Mouse (Mus musculus) G1E (cell line): ENCODE measurements around the gene Btbd2. TPM values are rescaled to one million over a fixed set of nuclear protein-coding genes. Genes with fewer than 3 reads are reported as not detected.

Source experiments
- ATAC-seq: 2 replicates; pipeline ENCODE4 v1.8.0; 2016; ENCODE audit warnings: mild to moderate bottlenecking; ENCODE audit not compliant: insufficient number of reproducible peaks, poor library complexity, low FRiP score, severe bottlenecking; ENCODE audit errors: extremely low read depth
- DNase-seq: peaks from one replicate; pipeline ENCODE4 v3.0.0; 2012; ENCODE audit warnings: low spot score
- H3K27me3 ChIP-seq: 2 replicates; pipeline ENCODE4 v1.6.1; 2012; ENCODE audit warnings: mild to moderate bottlenecking, low read length, inconsistent platforms; ENCODE audit not compliant: insufficient read depth
- H3K36me3 ChIP-seq: replicated peaks from 2 replicates; pipeline ENCODE3; 2012; ENCODE audit warnings: mild to moderate bottlenecking, inconsistent platforms
- H3K4me1 ChIP-seq: 2 replicates; pipeline ENCODE4 v1.6.1; 2012; ENCODE audit warnings: low read depth, low read length, inconsistent platforms, mixed read lengths; ENCODE audit not compliant: insufficient read depth
- H3K4me3 ChIP-seq: 2 replicates; pipeline ENCODE4 v1.5.1; 2012; ENCODE audit warnings: low read depth, mild to moderate bottlenecking, inconsistent platforms, low read length, moderate library complexity, mixed read lengths
- H3K9me3 ChIP-seq: replicated peaks from 2 replicates; pipeline ENCODE4 v1.6.1; 2012; ENCODE audit warnings: inconsistent platforms
- CTCF ChIP-seq: IDR thresholded peaks from 2 replicates; pipeline ENCODE4 v1.5.1; 2012; ENCODE audit warnings: low read depth, low read length, inconsistent platforms, mixed read lengths
- GATA1 ChIP-seq: IDR thresholded peaks from 2 replicates; pipeline ENCODE4 v1.6.1; 2012; ENCODE audit warnings: borderline replicate concordance, low read length, inconsistent platforms, mixed read lengths
- GATA2 ChIP-seq: IDR thresholded peaks from 2 replicates; pipeline ENCODE4 v1.6.1; 2012; ENCODE audit warnings: low read depth, low read length, inconsistent platforms, borderline replicate concordance
- POLR2AphosphoS5 ChIP-seq: IDR thresholded peaks from 2 replicates; pipeline ENCODE4 v1.6.1; 2012; ENCODE audit warnings: low read depth, low read length, inconsistent platforms; ENCODE audit not compliant: insufficient replicate concordance
- TAL1 ChIP-seq: conservative IDR thresholded peaks from 2 replicates; pipeline ENCODE4 v1.6.1; 2012; ENCODE audit warnings: low read depth, low read length, inconsistent platforms, mixed read lengths
- polyA plus RNA-seq: library from polyadenylated mRNA; stranded (reverse); fragments of >175 nt; gene quantifications from 2 replicates; pipeline ENCODE4 v1.2.3, GENCODE M21; 2012
- total RNA-seq, 2 experiments: library from RNA; stranded (forward) in 1 of 2; stranded (reverse) in 1 of 2; fragments of 200-1000 nt in 1 of 2; fragments of >200 nt in 1 of 2; fragmentation: Nextera tagmentation in 1 of 2; gene quantifications; 2 replicates each; pipeline ENCODE4 v1.2.3; 2014 to 2017

The Btbd2 gene
- total and polyA plus RNA-seq, 3 experiments = 19.2 to 102 (median 19.7) TPM

DNA sequence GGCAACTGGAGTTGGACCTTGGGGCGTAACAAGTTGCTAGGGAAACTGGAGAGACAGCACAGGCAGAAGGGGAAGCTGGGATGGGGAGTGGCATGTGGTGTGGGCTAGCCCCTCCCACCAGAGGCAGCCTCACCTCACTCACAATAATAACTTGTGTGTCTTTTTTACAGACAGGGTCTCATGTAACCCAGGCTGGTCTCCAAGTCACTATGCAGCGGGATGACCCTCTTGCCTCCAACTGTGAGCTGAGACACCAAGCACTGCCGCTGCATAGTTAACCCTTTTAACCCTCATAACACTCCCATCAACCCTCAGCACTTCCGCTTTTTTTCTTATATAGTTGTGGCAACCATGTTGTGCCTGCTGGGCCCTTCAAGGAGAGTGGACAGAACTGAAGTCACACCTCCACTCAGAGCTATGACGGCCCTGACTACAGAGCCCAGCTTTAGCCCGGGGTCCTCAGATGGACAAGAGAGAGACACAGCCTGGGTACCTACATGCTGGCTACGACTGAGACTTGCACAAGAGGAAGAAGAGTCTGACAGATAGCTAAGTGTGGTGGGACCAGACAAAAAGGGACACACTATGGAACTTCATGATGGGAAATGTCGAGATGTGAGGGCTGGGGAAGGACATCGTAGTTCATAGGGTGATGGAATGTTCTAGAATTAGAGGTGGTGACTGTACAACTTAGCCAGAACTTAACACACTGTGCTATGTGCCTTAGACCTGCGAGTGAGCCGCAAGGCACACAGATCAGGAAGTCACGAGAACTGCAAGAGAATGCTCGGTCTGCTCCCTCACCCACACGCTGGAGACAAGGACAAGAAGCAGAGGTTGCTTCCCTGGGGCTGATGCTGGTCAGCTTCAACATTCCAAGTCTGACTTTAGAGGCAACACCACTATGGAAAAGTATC is 35.6 kb upstream of the Btbd2 start:
- TF ChIP-seq GATA2 = no peak
- TF ChIP-seq POLR2AphosphoS5 = no peak
- TF ChIP-seq GATA1 = no peak
- no peak for TF ChIP-seq CTCF
- no peak for TF ChIP-seq TAL1
- H3K9me3 ChIP-seq = no peaks in the 10 kb centered on the region
- ATAC-seq (peak; percentile 17; the same call in 1 of the 2 replicates), DNase-seq (no peak)
- H3K4me1 ChIP-seq = peaks cover 82% of the 10 kb centered on the region
- no peaks in the 10 kb centered on the region for H3K27me3 ChIP-seq
- peaks cover 94% of the 10 kb centered on the region for H3K36me3 ChIP-seq
- peak overlapping the region; percentile 40; the same call in 1 of the 2 replicates for H3K4me3 ChIP-seq

DNA sequence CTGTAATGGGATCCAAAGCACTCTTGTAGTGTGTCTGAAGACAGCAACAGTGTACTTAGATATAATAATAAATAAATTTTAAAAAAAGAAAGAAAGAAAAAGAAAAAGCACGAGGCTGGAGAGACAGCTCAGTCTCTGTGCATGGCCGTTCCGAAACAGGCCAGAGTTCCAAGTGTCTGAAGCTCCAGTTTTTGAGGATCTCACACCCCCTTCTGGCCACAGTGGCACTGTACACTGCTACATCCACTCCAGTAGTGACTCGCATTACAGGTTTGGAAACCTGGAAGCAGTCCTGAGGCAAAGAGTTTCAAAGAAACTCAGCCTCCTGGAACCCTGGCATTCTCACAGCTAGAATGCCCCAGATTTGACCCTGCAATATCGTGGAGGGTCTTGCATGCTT is 31.0 kb upstream of the Btbd2 start:
- no peaks in the 10 kb centered on the region for H3K27me3 ChIP-seq
- ATAC-seq = no peak
- no peak for TF ChIP-seq GATA1
- no peak for TF ChIP-seq TAL1
- TF ChIP-seq POLR2AphosphoS5 = no peak
- TF ChIP-seq GATA2 = no peak
- TF ChIP-seq CTCF = no peak
- H3K9me3 ChIP-seq = no peaks in the 10 kb centered on the region
- peaks cover 97% of the 10 kb centered on the region for H3K36me3 ChIP-seq
- no peak for DNase-seq
- H3K4me1 ChIP-seq = peaks cover 83% of the 10 kb centered on the region
- no peak overlapping the region for H3K4me3 ChIP-seq

DNA sequence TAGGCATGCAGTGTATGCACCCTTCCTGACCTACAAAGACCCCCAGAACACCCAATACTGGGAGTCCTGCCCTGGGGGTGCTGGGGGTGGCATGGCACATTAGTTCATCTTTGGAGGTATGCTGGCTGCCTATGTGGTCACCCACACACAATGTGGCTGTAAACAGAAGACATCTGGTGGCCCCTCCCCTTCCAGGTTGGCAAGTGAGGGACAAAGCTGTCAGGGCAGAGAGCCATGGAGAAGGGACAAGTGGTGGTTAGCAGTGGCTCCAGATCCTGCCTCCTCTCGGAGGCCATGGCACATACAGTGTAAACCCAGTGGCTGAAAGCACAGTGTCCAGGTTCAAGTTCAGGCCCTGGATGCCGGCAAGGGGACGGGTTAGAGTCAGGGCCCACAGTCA is 29.7 kb upstream of the Btbd2 start:
- no peaks in the 10 kb centered on the region for H3K27me3 ChIP-seq
- no peak for TF ChIP-seq CTCF
- no peak for TF ChIP-seq TAL1
- TF ChIP-seq GATA2 = no peak
- no peak overlapping the region for H3K4me3 ChIP-seq
- H3K9me3 ChIP-seq = no peaks in the 10 kb centered on the region
- no peak for DNase-seq
- H3K36me3 ChIP-seq = peaks cover 93% of the 10 kb centered on the region
- ATAC-seq = no peak
- H3K4me1 ChIP-seq = peaks cover 72% of the 10 kb centered on the region

DNA sequence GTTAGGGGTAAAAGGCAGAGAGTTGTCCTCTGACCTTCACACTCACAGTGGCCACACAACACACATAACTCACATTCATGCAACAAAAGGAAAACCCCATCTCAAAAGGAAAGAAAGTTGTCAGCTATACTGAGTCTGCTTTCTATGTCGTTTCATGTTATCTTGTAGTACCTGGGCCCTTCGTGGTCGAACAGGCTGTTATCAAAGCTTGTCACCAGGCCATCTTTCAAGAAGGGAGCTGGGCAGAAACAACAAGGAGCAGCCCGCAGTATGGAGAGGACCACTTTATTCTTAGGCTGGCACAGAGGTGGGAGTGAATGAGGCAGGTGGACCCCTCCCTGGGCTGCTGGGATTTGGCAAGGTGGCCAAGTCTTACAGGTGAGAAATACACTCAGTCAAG is 28.1 kb upstream of the Btbd2 start:
- Histone ChIP-seq H3K27me3 (no peaks in the 10 kb centered on the region), H3K4me3 (peak overlapping the region; percentile 10; the same call in 1 of the 2 replicates), H3K36me3 (peaks cover 78% of the 10 kb centered on the region), H3K9me3 (no peaks in the 10 kb centered on the region), H3K4me1 (peaks cover 63% of the 10 kb centered on the region)
- ATAC-seq (peak; percentile 52), DNase-seq (no peak)
- TF ChIP-seq GATA2 (no peak), POLR2AphosphoS5 (no peak), TAL1 (peak; percentile 71), GATA1 (no peak), CTCF (no peak)

DNA sequence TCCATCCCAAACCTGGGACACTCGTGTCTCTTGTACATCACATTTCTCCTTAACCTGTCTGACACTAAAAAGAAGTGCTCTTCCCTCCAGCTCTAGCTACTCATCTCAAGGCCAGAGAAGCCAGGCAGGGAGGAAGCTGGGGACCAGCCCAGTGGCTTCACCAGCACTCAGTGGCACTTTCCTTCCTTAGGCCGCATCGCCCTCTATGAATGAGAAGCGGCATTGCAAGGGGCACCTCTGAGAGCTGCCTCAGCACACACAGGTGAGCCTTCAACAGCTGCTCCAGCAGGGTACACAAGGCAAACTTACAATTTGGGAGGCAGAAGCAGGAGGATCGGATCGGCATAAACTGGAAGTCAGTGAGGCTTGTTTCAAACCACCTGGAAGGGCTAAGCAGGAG is 27.3 kb upstream of the Btbd2 start:
- Histone ChIP-seq H3K27me3 (no peaks in the 10 kb centered on the region), H3K36me3 (peaks cover 72% of the 10 kb centered on the region), H3K9me3 (no peaks in the 10 kb centered on the region), H3K4me3 (no peak overlapping the region; the same call in 1 of the 2 replicates), H3K4me1 (peaks cover 63% of the 10 kb centered on the region)
- no peak for DNase-seq
- no peak for ATAC-seq
- peak; percentile 67 for TF ChIP-seq CTCF
- TF ChIP-seq GATA2 = no peak

DNA sequence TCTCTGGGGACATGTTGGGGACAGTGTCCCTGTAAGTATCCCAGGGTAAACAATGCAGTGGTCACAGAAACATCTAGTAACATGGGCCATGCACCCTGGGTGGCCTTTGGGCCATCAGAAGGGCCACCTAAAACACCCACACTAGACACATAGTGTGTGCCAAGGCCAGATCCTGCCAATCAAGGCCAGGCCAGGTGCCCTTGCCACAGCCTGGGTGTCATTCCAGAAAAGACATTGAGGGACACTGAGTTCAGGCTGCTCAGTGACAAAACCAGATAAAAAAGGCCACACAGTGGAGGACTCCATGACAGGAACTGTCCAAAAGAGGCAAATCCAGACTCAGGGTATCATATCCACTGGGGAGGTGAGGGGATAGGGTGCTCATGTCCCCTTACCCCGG is 26.8 kb upstream of the Btbd2 start:
- TF ChIP-seq GATA2 (no peak), GATA1 (no peak), CTCF (no peak), TAL1 (no peak), POLR2AphosphoS5 (no peak)
- Histone ChIP-seq H3K4me3 (no peak overlapping the region), H3K36me3 (peaks cover 67% of the 10 kb centered on the region), H3K9me3 (no peaks in the 10 kb centered on the region), H3K27me3 (no peaks in the 10 kb centered on the region), H3K4me1 (peaks cover 68% of the 10 kb centered on the region)
- DNase-seq (no peak), ATAC-seq (no peak)
